Mouse (Mus musculus) erythroblast, embryonic 14.5 days (primary cell): ENCODE measurements around the gene Rsph6a.

Experiments used
- GATA1 ChIP-seq: IDR thresholded peaks from 2 replicates; pipeline ENCODE4 v1.6.1; 2012; ENCODE audit warnings: low read length, inconsistent platforms, mixed read lengths
- TAL1 ChIP-seq: IDR thresholded peaks from 3 replicates; pipeline ENCODE4 v1.6.1; 2012; ENCODE audit warnings: low read length, inconsistent platforms, mixed read lengths

DNA sequence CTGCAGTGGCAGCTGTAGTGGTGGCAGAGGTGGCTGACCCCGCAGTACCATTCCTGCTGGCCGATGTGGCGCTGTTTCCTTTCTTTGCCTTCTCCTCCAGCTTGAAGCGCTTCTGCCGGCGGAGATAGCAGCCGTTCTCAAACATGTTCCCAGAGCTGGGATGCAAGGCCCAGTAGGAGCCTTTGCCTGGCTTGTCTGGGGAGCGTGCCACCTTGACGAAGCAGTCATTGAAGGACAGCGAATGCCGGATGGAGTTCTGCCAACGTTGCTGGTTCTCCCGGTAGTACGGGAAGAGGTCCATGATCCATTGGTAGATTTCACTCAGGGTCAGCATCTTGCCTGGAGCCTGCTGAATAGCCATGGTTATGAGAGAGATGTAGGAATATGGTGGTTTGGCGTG lies 40.0 kb upstream of the Rsph6a start:
- TF ChIP-seq TAL1 = no peak
- TF ChIP-seq GATA1 = no peak
